Mouse (Mus musculus): ENCODE results near the gene Svbp.

Svbp gene

GRCm38 (mm10) chr4:119194909-119195581, at the start of gene Svbp:
Gene Svbp (plus strand): TSS chr4:119195306.
- peak; percentile 89 for DNase-seq (ENCODE audit: low read depth, low spot score)

GRCm38 (mm10) chr4:119146816-119147215, 48.3 kb upstream of the Svbp start:
- DNase-seq (ENCODE audit: low read depth, low spot score): no peak

- no peak for DNase-seq (ENCODE audit: low read depth, low spot score)
Observed at GRCm38 (mm10) chr4:119147347-119147746, 47.8 kb upstream of the Svbp start.

- no peak for DNase-seq (ENCODE audit: low read depth, low spot score)
Observed at GRCm38 (mm10) chr4:119148741-119149140, 46.4 kb upstream of the Svbp start.

- DNase-seq (ENCODE audit: low read depth, low spot score): peak; percentile 64
Observed at GRCm38 (mm10) chr4:119157186-119157585, 37.9 kb upstream of the Svbp start.

- no peak for DNase-seq (ENCODE audit: low read depth, low spot score)
Observed at GRCm38 (mm10) chr4:119157891-119158290, 37.2 kb upstream of the Svbp start.

GRCm38 (mm10) chr4:119161358-119161757, 33.7 kb upstream of the Svbp start:
- DNase-seq (ENCODE audit: low read depth, low spot score): no peak

- DNase-seq (ENCODE audit: low read depth, low spot score): no peak
Observed at GRCm38 (mm10) chr4:119162990-119163389, 32.1 kb upstream of the Svbp start.

- no peak for DNase-seq (ENCODE audit: low read depth, low spot score)
Observed at GRCm38 (mm10) chr4:119165916-119166315, 29.2 kb upstream of the Svbp start.

GRCm38 (mm10) chr4:119167068-119167467, 28.0 kb upstream of the Svbp start:
- no peak for DNase-seq (ENCODE audit: low read depth, low spot score)

GRCm38 (mm10) chr4:119167663-119168062, 27.4 kb upstream of the Svbp start:
- peak; percentile 84 for DNase-seq (ENCODE audit: low read depth, low spot score)

GRCm38 (mm10) chr4:119172919-119173650, 22.0 kb upstream of the Svbp start:
- DNase-seq (ENCODE audit: low read depth, low spot score): no peak

- peak; percentile 97 for DNase-seq (ENCODE audit: low read depth, low spot score)
Observed at GRCm38 (mm10) chr4:119173851-119174453, 21.2 kb upstream of the Svbp start, which contains the start of gene Zfp691. Gene Zfp691 (minus strand): TSS chr4:119174195.

- no peak for DNase-seq (ENCODE audit: low read depth, low spot score)
Observed at GRCm38 (mm10) chr4:119177702-119178101, 17.4 kb upstream of the Svbp start.

GRCm38 (mm10) chr4:119178331-119178730, 16.8 kb upstream of the Svbp start:
- no peak for DNase-seq (ENCODE audit: low read depth, low spot score)

- DNase-seq (ENCODE audit: low read depth, low spot score): no peak
Observed at GRCm38 (mm10) chr4:119180133-119180707, 14.9 kb upstream of the Svbp start.

- DNase-seq (ENCODE audit: low read depth, low spot score): no peak
Observed at GRCm38 (mm10) chr4:119181456-119181855, 13.7 kb upstream of the Svbp start.

GRCm38 (mm10) chr4:119183525-119183924, 11.6 kb upstream of the Svbp start:
- DNase-seq (ENCODE audit: low read depth, low spot score): no peak

GRCm38 (mm10) chr4:119185771-119186170, 9.3 kb upstream of the Svbp start:
- no peak for DNase-seq (ENCODE audit: low read depth, low spot score)

- DNase-seq (ENCODE audit: low read depth, low spot score): no peak
Observed at GRCm38 (mm10) chr4:119188060-119188785, 6.9 kb upstream of the Svbp start.

- DNase-seq (ENCODE audit: low read depth, low spot score): no peak
Observed at GRCm38 (mm10) chr4:119189392-119189791, 5.7 kb upstream of the Svbp start.

- DNase-seq (ENCODE audit: low read depth, low spot score): no peak
Observed at GRCm38 (mm10) chr4:119189864-119190263, 5.2 kb upstream of the Svbp start, which contains the start of gene Ermap. Gene Ermap (minus strand): TSS chr4:119190011.

All from mesoderm, embryonic 11.5 days (tissue).